Comparison of ENCODE assay signal across 9 mouse cellular contexts in the genomic region with DNA sequence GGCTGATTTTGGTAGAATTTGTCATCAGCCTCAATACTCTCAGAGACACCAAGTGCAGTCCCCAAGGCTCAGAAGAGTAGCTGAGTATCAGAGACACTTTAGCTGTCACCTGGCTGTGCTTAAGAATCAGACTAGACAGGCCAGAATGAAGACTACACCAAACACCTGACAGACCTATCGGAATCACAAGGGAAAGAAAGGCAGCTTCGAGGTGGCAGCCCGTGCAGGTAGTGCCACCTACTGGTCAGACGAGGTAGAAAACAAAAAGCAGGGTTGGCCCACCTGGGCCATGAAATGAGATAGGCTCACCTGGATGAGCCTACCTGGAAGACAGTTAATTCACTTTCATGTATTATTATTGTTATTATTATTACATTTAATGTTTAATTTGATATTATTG.
A peak's percentile ranks its signal among the peaks of the same experiment; 100 is the strongest.
DNase-seq lines count a peak whose midpoint lies in the region; ATAC-seq and TF ChIP-seq lines count a peak whose summit lies in the region.
"Had no signal": no experiment of that assay in that cellular context is flagged by ENCODE, and none has a peak within 500 bp of the region (broad histone marks: within the 10 kb centered on the region; RNA-seq: fewer than 3 reads in every experiment).

No protein-coding gene starts in this region.

- no peak overlapping the region for H3K4me3 ChIP-seq in hindbrain, embryonic 16.5 days (ENCODE audit: low read length)
- H3K4me3 ChIP-seq in liver, postnatal 0 days (ENCODE audit: low read depth, low read length) = no peak overlapping the region
- H3K4me3 ChIP-seq in olfactory bulb, adult 2 months (ENCODE audit: insufficient read depth, low read depth, low read length) = no peak overlapping the region
- H3K4me3 ChIP-seq: stomach, embryonic 15.5 days had no signal

- H3K36me3 ChIP-seq in hindbrain, embryonic 16.5 days (ENCODE audit: control insufficient read depth, insufficient read depth, low read length) = no peaks in the 10 kb centered on the region
- H3K36me3 ChIP-seq in liver, postnatal 0 days (replicated peaks; ENCODE audit: insufficient read depth, low read length) = no peaks in the 10 kb centered on the region; the same call in 1 of the 2 replicates
- H3K36me3 ChIP-seq: stomach, embryonic 15.5 days had no signal

- peak; percentile 25 to 38 for DNase-seq in cerebellum, adult 18-20 months
- no peak for DNase-seq in cerebellum, adult 11-12 months
- DNase-seq in right cerebral cortex, postnatal 14 days = peak; percentile 22
- DNase-seq in right cerebral cortex, adult 18-20 months = no peak
- DNase-seq in embryo, embryonic 10.5 days (ENCODE audit: low spot score) = peak; percentile 71
- peak; percentile 56 for DNase-seq in liver, postnatal 0 days

- TF ChIP-seq CTCF in liver, postnatal 0 days (IDR thresholded peaks at IDR 0.05; ENCODE audit: low read depth) = peak; percentile 89
- TF ChIP-seq CTCF in olfactory bulb, adult 2 months (IDR thresholded peaks at IDR 0.05; ENCODE audit: insufficient read depth, low read depth, low read length) = peak; percentile 57

- H3K9me3 ChIP-seq in hindbrain, embryonic 16.5 days (ENCODE audit: control insufficient read depth, low read length) = no peaks in the 10 kb centered on the region
- no peaks in the 10 kb centered on the region for H3K9me3 ChIP-seq in liver, postnatal 0 days (ENCODE audit: low read length)
- H3K9me3 ChIP-seq: stomach, embryonic 15.5 days had no signal

- peak; percentile 62; the same call in 1 of the 2 replicates for ATAC-seq in hindbrain, embryonic 16.5 days
- no peak for ATAC-seq in liver, postnatal 0 days

- WGBS in hindbrain, embryonic 16.5 days = 6% methylated on average over 4 of the region's 4 CpGs
- 8% methylated on average over 4 of the region's 4 CpGs for WGBS in liver, postnatal 0 days (ENCODE audit: insufficient replicate concordance)
- 4% methylated on average over 4 of the region's 4 CpGs for WGBS in olfactory bulb, adult 2 months

- no peak overlapping the region for H3K4me2 ChIP-seq in hindbrain, embryonic 16.5 days (ENCODE audit: low read length)
- no peak overlapping the region for H3K4me2 ChIP-seq in liver, postnatal 0 days (ENCODE audit: low read depth, low read length)
- H3K4me2 ChIP-seq: stomach, embryonic 15.5 days had no signal

- H3K4me1 ChIP-seq in hindbrain, embryonic 16.5 days (ENCODE audit: control insufficient read depth, insufficient read depth, low read depth, low read length) = no peaks in the 10 kb centered on the region
- no peaks in the 10 kb centered on the region for H3K4me1 ChIP-seq in liver, postnatal 0 days (ENCODE audit: insufficient read depth)
- H3K4me1 ChIP-seq in olfactory bulb, adult 2 months (ENCODE audit: control insufficient read depth, insufficient read depth, low read length) = no peaks in the 10 kb centered on the region
- H3K4me1 ChIP-seq: stomach, embryonic 15.5 days had no signal

- TF ChIP-seq EP300 in liver, postnatal 0 days (IDR thresholded peaks at IDR 0.05; ENCODE audit: low read depth) = no peak

- TF ChIP-seq POLR2A in olfactory bulb, adult 2 months (IDR thresholded peaks at IDR 0.05; ENCODE audit: insufficient read depth, low read depth, low read length) = no peak

- H3K27me3 ChIP-seq in hindbrain, embryonic 16.5 days (replicated peaks; ENCODE audit: control insufficient read depth, insufficient read depth, low read length) = no peaks in the 10 kb centered on the region
- no peaks in the 10 kb centered on the region for H3K27me3 ChIP-seq in liver, postnatal 0 days (ENCODE audit: insufficient read depth, low read length)
- H3K27me3 ChIP-seq: stomach, embryonic 15.5 days had no signal

- no peak overlapping the region for H3K9ac ChIP-seq in hindbrain, embryonic 16.5 days (ENCODE audit: low read depth, low read length)
- no peak overlapping the region for H3K9ac ChIP-seq in liver, postnatal 0 days (replicated peaks)
- H3K9ac ChIP-seq: stomach, embryonic 15.5 days had no signal

- H3K27ac ChIP-seq in hindbrain, embryonic 16.5 days (ENCODE audit: low read depth, low read length) = no peak overlapping the region
- H3K27ac ChIP-seq in liver, postnatal 0 days (ENCODE audit: low read depth) = no peak overlapping the region
- no peak overlapping the region for H3K27ac ChIP-seq in olfactory bulb, adult 2 months (ENCODE audit: insufficient read depth, low read depth, low read length)
- H3K27ac ChIP-seq: stomach, embryonic 15.5 days had no signal

Comparison
In these comparisons a context has a peak if more than half of its experiments do, and no peak if none do; other contexts are left out.
1. DNase-seq: peak in cerebellum, adult 18-20 months (2 of 2), right cerebral cortex, postnatal 14 days (single experiment), embryo, embryonic 10.5 days (single experiment) and liver, postnatal 0 days (single experiment); none in cerebellum, adult 11-12 months (single experiment) and right cerebral cortex, adult 18-20 months (single experiment).